Mouse (Mus musculus) C2C12 (cell line): ENCODE measurements around the gene Rnf182.

Experiments
- CTCF ChIP-seq: IDR thresholded peaks from one replicate; pipeline ENCODE4 v1.5.1; 2011; ENCODE audit not compliant: control insufficient read depth, insufficient read depth, insufficient read length
- FOSL1 ChIP-seq: IDR thresholded peaks from one replicate; pipeline ENCODE4 v1.8.0; 2011; ENCODE audit warnings: mild to moderate bottlenecking, low read length; ENCODE audit not compliant: poor library complexity, insufficient read depth, severe bottlenecking
- MAX ChIP-seq: IDR thresholded peaks from one replicate; pipeline ENCODE4 v1.6.1; 2011; ENCODE audit warnings: mild to moderate bottlenecking, control low read depth

- TF ChIP-seq MAX (no peak), CTCF (no peak), FOSL1 (no peak)
Observed at GRCm38 (mm10) chr13:43677883-43678244, 62.4 kb downstream of the Rnf182 start.
